Mouse (Mus musculus) small intestine, adult 2 months (tissue): ENCODE measurements around the gene Olfr641.

ENCODE experiments used
- CTCF ChIP-seq: fragments of 200-500 bp; IDR thresholded peaks from 2 replicates; pipeline ENCODE4 v1.5.1; 2012; ENCODE audit warnings: low read depth, mild to moderate bottlenecking, control low read depth, inconsistent platforms, low read length, moderate library complexity, mixed read lengths; ENCODE audit not compliant: insufficient replicate concordance, insufficient read length; ENCODE audit errors: extremely low read depth
- POLR2A ChIP-seq: fragments of 200-500 bp; IDR thresholded peaks from 2 replicates; pipeline ENCODE4 v1.6.1; 2012; ENCODE audit warnings: low read depth, mild to moderate bottlenecking, control low read depth, inconsistent platforms, low read length, moderate library complexity

DNA sequence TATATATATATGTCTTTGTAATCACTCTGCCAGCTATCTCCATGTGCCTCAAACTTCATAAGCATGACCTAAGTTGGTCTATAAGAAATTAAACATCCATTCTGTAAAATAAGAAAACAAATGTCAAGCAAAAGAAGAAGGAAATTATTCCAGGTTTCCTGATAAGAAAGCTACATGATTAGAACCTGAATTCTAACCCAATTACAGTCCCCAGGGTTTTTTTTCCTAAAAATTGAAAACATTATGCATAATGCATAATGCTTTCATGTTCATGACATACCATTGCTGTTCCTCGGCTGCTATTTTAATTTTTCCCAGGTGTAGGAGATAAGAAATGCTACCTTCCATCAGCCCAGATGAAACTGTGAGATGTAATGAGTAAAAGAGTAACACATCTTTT is 50.1 kb downstream of the Olfr641 start, which contains the start of gene Olfr645:
- TF ChIP-seq CTCF (no peak), POLR2A (no peak)
